Mouse (Mus musculus) limb, embryonic 13.5 days (tissue): ENCODE measurements at regions not wholly inside any gene's neighbourhood (a gene's known extent, or its start where the extent isn't known, plus 50 kb on each side); places are given as distances from the start of the nearest gene placed in this dataset.

ENCODE experiments used
- ATAC-seq: fragments of 200-750 bp; cut with Nextera tagmentation; 2 replicates; pipeline ENCODE4 v1.8.0; 2017; ENCODE audit warnings: low read depth, moderate number of reproducible peaks, moderate TSS enrichment; ENCODE audit not compliant: low FRiP score
- H3K27ac ChIP-seq: fragments of 300-500 bp; sonication (generic); 2 replicates; pipeline ENCODE4 v1.5.1; 2015; ENCODE audit warnings: inconsistent platforms, mild to moderate bottlenecking, moderate library complexity
- H3K27me3 ChIP-seq: fragments of 300-500 bp; sonication (generic); 2 replicates; pipeline ENCODE4 v1.6.1; 2015; ENCODE audit warnings: mild to moderate bottlenecking, inconsistent platforms
- H3K36me3 ChIP-seq: fragments of 300-500 bp; sonication (generic); 2 replicates; pipeline ENCODE4 v1.6.1; 2015; ENCODE audit warnings: inconsistent platforms, mild to moderate bottlenecking, moderate library complexity
- H3K4me1 ChIP-seq: fragments of 300-500 bp; sonication (generic); 2 replicates; pipeline ENCODE4 v1.6.1; 2015; ENCODE audit warnings: inconsistent platforms
- H3K4me2 ChIP-seq: fragments of 300-500 bp; sonication (generic); replicated peaks from 2 replicates; pipeline ENCODE4 v1.6.1; 2015; ENCODE audit warnings: inconsistent platforms, mild to moderate bottlenecking, moderate library complexity
- H3K4me3 ChIP-seq: fragments of 300-500 bp; sonication (generic); 2 replicates; pipeline ENCODE4 v1.5.1; 2015; ENCODE audit warnings: moderate library complexity, mild to moderate bottlenecking, inconsistent platforms
- H3K9ac ChIP-seq: fragments of 300-500 bp; sonication (generic); 2 replicates; pipeline ENCODE4 v1.6.1; 2015; ENCODE audit warnings: mild to moderate bottlenecking, inconsistent platforms
- H3K9me3 ChIP-seq: fragments of 300-500 bp; sonication (generic); 2 replicates; pipeline ENCODE4 v1.6.1; 2016; ENCODE audit warnings: inconsistent platforms
- WGBS: fragments of 180-500 bp; shearing (Covaris S2); methylation state at CpG from one replicate; pipeline ENCODE4 v1.1.7; 2015; 5-methylcytosine and 5-hydroxymethylcytosine counted together

DNA sequence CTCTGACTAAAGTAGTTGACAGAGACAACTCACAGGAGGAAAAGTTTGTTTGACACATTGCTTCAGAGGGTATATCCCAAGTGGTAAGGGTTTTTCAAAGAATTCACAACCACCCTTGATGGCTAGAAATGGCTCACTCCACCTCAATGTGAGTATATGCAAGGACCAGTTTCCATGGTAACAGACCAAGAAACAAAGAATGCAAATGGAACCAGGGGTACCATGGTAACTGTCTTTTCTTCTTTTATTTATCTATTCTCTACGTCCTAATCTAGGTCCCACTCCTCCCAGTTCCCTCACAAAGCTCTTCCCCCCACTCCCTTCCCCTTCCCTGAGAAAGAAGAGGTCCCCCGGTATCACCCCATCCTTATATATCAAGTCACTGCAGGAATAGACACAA lies 57.5 kb downstream of the Ins1 start:
- WGBS: 65% methylated on average over 2 of the region's 2 CpGs
- Histone ChIP-seq H3K4me2 (no peak overlapping the region), H3K27ac (no peak overlapping the region), H3K9ac (no peak overlapping the region), H3K27me3 (no peaks in the 10 kb centered on the region), H3K9me3 (no peaks in the 10 kb centered on the region), H3K4me1 (no peaks in the 10 kb centered on the region), H3K4me3 (no peak overlapping the region), H3K36me3 (no peaks in the 10 kb centered on the region)
- ATAC-seq: no peak

DNA sequence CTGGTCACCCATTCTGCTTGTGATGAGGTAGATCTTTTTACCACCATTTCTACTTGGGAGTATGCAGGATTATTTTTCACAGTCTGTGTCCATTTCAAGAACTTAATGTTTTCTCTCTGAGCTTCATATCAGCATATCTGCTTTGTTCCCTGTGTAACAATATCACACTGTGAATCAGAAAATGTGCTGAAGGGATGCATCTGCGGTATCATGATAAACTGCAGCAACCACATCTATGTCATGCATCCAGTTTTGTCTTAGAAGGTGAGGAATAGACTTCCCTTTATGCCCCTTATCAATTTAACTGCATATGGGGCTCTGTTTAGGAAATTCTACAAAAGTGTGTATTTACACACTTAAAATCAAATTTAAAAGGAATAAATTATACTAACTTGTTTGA lies 67.3 kb downstream of the Ins1 start:
- no peak overlapping the region for H3K4me2 ChIP-seq
- no peaks in the 10 kb centered on the region for H3K27me3 ChIP-seq
- H3K4me3 ChIP-seq: no peak overlapping the region
- no peaks in the 10 kb centered on the region for H3K4me1 ChIP-seq
- ATAC-seq: no peak
- 88% methylated on average over 1 of the region's 1 CpGs for WGBS
- H3K9ac ChIP-seq: no peak overlapping the region
- H3K36me3 ChIP-seq: no peaks in the 10 kb centered on the region
- no peaks in the 10 kb centered on the region for H3K9me3 ChIP-seq
- H3K27ac ChIP-seq: no peak overlapping the region

DNA sequence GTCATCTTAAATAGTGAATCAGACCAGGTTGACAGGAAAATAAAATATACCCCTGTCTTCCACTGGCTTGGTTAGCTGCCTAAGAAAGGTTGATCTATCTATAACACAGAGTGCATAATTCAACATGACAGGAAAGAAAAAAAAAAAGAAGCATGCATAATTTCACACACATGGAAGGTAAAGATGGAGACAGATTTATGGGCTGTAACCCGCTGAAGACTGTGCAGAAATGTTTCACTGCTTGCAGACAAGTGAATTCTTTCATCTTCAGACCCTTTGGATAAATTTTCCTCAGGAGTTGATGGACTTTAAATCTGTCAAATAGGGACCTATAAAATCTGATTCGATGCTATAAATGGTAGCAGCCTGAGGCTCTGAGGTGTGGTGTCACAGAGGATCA lies 91.1 kb downstream of the Ins1 start:
- WGBS: 30% methylated on average over 2 of the region's 2 CpGs
- ATAC-seq: peak; percentile 73
- H3K4me2 ChIP-seq: no peak overlapping the region
- no peaks in the 10 kb centered on the region for H3K36me3 ChIP-seq
- no peaks in the 10 kb centered on the region for H3K27me3 ChIP-seq
- no peak overlapping the region for H3K9ac ChIP-seq
- no peak overlapping the region for H3K4me3 ChIP-seq
- no peak overlapping the region for H3K27ac ChIP-seq
- no peaks in the 10 kb centered on the region for H3K4me1 ChIP-seq
- no peaks in the 10 kb centered on the region for H3K9me3 ChIP-seq

DNA sequence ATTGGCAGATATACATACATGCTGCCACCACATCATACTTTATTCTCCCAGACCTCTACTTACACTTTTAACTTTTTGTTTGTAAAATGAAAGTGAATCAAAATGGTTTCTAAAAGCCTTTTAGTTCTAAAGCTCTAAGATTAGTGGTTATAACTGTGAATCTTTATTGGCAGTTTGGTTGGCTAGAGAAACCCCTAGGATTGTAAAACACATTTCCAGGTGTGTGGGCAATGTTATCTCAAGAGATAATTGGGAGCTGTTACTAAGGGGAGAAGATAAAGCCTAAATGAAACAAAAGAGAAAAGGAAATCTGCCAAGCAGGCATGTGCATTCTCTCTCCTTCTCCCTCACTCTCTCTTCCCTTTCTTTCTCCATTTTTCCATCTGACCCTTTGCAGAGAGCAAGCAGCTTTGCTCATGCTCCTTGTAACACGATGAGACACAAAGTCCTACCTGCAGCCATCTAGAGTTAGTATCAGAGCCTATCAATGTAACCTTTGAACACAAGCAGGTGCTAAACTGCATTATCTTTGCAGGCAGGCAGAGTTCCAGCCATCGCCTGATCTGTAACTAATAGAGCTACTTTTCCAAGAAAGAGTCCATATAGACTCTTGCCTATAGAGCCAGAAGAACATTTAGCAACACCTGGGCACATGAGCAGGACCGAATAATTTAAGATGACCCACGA lies 110.9 kb downstream of the Ins1 start:
- Histone ChIP-seq H3K27ac (no peak overlapping the region), H3K36me3 (no peaks in the 10 kb centered on the region), H3K9ac (no peak overlapping the region), H3K4me2 (no peak overlapping the region), H3K27me3 (no peaks in the 10 kb centered on the region), H3K4me3 (no peak overlapping the region), H3K9me3 (no peaks in the 10 kb centered on the region), H3K4me1 (no peaks in the 10 kb centered on the region)
- WGBS: 85% methylated on average over 4 of the region's 4 CpGs
- no peak for ATAC-seq

DNA sequence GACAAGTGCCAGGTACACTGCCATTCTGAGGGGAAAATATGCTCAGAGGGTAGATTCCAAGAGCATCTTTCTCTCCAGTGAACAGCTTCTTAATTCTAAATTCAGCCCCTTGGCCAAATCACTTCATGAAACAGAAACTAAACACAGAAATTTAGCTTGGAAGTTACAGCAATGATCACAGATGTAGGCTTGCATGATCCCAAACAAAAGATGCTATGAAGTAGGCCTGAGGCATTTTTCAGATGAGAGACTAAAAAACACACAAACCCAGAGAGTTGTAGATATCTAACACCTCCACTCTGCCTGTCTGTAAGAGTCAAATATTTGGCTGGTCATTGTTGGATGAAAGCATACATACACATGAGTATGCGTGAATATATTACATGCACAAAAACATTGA lies 142.6 kb downstream of the Ins1 start:
- Histone ChIP-seq H3K27ac (no peak overlapping the region), H3K4me1 (no peaks in the 10 kb centered on the region), H3K9ac (no peak overlapping the region), H3K36me3 (no peaks in the 10 kb centered on the region), H3K9me3 (no peaks in the 10 kb centered on the region), H3K27me3 (no peaks in the 10 kb centered on the region), H3K4me2 (no peak overlapping the region), H3K4me3 (no peak overlapping the region)
- no peak for ATAC-seq
- 89% methylated on average over 1 of the region's 1 CpGs for WGBS

DNA sequence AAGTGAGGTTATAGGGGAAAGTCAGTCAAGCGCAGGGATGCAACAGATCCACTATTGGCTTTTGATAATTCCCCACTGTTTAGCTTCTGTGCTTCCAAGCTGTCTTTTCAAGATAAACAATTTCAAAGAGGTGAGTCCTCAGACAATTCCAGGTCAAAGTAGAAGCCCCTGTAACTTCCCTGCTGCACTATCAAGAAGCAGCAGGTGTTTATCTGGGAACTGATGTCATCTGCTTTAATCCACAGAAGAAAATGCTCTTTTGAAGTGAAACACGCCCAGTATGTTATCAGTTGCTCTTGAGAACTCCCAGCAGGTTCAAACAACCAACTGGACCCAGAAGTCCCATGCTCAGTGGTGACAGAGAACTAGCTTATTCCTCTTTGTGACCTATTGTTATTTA lies 164.7 kb downstream of the Ins1 start:
- Histone ChIP-seq H3K27ac (no peak overlapping the region), H3K9ac (no peak overlapping the region), H3K4me1 (no peaks in the 10 kb centered on the region), H3K4me2 (no peak overlapping the region), H3K9me3 (no peaks in the 10 kb centered on the region), H3K36me3 (no peaks in the 10 kb centered on the region), H3K27me3 (no peaks in the 10 kb centered on the region), H3K4me3 (no peak overlapping the region)
- ATAC-seq: no peak
- WGBS: 53% methylated on average over 2 of the region's 2 CpGs

DNA sequence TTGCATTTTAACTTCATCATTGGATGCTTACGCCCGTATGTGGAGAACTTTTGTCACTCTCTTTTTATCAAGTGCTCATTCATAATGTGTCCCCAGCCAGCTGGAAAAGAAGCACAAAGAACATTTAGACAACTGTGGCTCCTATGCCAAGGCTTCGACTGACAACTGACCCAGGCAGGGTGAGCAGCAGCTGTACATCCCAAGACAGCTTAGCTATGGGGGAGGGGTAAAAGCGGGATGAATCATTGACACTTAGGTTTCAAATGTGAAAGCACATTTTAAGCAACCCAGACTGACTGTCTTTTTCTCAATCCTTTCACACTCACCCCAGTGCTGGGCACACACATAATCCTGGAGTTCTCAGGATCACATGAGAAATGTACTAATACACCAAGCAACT lies 178.4 kb downstream of the Ins1 start:
- Histone ChIP-seq H3K36me3 (no peaks in the 10 kb centered on the region), H3K9me3 (no peaks in the 10 kb centered on the region), H3K27me3 (no peaks in the 10 kb centered on the region), H3K9ac (no peak overlapping the region), H3K4me2 (no peak overlapping the region), H3K27ac (no peak overlapping the region), H3K4me3 (no peak overlapping the region), H3K4me1 (no peaks in the 10 kb centered on the region)
- ATAC-seq: no peak
- WGBS: 86% methylated on average over 4 of the region's 4 CpGs

DNA sequence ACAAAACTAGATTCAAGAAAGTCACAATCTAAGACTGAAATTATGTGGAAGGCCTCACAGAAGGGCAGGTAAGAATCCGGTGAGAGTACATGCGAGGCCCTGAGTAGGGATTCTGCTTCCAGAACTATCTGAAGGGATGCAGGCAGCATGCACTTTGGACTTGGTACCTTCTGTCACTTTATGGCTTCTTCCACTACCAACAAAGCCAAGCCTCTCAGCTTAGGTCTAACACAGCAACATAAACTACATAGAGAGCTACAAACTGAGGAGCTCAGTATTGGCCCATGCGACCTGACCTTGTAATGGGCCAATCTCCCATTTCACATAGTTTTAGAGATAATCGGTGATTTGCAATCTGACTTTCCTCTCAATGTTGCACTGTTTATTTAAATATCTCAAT lies 184.8 kb downstream of the Ins1 start:
- no peak overlapping the region for H3K4me3 ChIP-seq
- no peak for ATAC-seq
- WGBS: 92% methylated on average over 4 of the region's 4 CpGs
- H3K27me3 ChIP-seq: no peaks in the 10 kb centered on the region
- H3K27ac ChIP-seq: no peak overlapping the region
- no peak overlapping the region for H3K9ac ChIP-seq
- H3K36me3 ChIP-seq: no peaks in the 10 kb centered on the region
- H3K9me3 ChIP-seq: no peaks in the 10 kb centered on the region
- no peak overlapping the region for H3K4me2 ChIP-seq
- no peaks in the 10 kb centered on the region for H3K4me1 ChIP-seq

DNA sequence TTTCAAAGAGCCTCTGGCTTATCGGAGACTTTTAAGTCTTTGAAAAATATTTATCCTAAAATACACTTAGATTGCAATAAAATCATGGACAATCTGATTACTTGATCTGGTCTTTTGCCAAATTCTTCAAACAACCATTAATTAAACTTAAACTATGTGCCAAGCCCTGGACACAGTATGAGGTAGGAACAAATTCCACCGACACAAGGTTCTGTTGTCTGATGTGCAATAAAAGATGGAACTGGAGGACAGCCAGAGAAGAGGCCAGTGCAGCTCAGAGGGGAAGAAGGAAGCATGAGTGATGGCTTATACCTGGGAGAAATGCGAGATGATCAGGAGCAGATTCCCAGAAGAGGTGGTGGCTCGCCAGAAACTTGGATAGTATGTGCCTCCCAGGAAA lies 185.3 kb downstream of the Ins1 start:
- Histone ChIP-seq H3K9ac (no peak overlapping the region), H3K4me1 (no peaks in the 10 kb centered on the region), H3K9me3 (no peaks in the 10 kb centered on the region), H3K27me3 (no peaks in the 10 kb centered on the region), H3K36me3 (no peaks in the 10 kb centered on the region), H3K4me2 (no peak overlapping the region), H3K4me3 (no peak overlapping the region), H3K27ac (no peak overlapping the region)
- WGBS: 82% methylated on average over 4 of the region's 4 CpGs
- ATAC-seq: no peak
